Mouse (Mus musculus) forebrain, embryonic 10.5 days (tissue): ENCODE data around the gene Cacnb3. TPM values are rescaled to one million over a fixed set of nuclear protein-coding genes. Genes with fewer than 3 reads are reported as not detected.
"Not testable (repeated sequence)": the region's sequence is repeated elsewhere in the genome, so short reads cannot be mapped to it uniquely, and the experiment has no call there.

Source experiments
- DNase-seq: peaks from one replicate; pipeline ENCODE4 v3.0.0-alpha.2; 2017; ENCODE audit warnings: low spot score; ENCODE audit errors: extremely low spot score
- H3K27ac ChIP-seq: fragments of 300-500 bp; sonication (generic); 2 replicates; pipeline ENCODE4 v1.5.1; 2016; ENCODE audit warnings: mild to moderate bottlenecking
- H3K27me3 ChIP-seq: fragments of 300-500 bp; sonication (generic); 2 replicates; pipeline ENCODE4 v1.6.1; 2016; ENCODE audit warnings: mild to moderate bottlenecking; ENCODE audit not compliant: poor library complexity, severe bottlenecking
- H3K36me3 ChIP-seq: fragments of 300-500 bp; sonication (generic); replicated peaks from 2 replicates; pipeline ENCODE4 v1.6.1; 2016; ENCODE audit warnings: mild to moderate bottlenecking, moderate library complexity
- H3K4me1 ChIP-seq: fragments of 300-500 bp; sonication (generic); 2 replicates; pipeline ENCODE4 v1.6.1; 2016
- H3K4me3 ChIP-seq: fragments of 300-500 bp; sonication (generic); 2 replicates; pipeline ENCODE4 v1.5.1; 2016; ENCODE audit warnings: mild to moderate bottlenecking, moderate library complexity
- H3K9me3 ChIP-seq: fragments of 300-500 bp; sonication (generic); 2 replicates; pipeline ENCODE4 v1.6.1; 2016; ENCODE audit warnings: mild to moderate bottlenecking, moderate library complexity
- WGBS: fragments of 180-500 bp; shearing (Covaris S2); methylation state at CpG from one replicate; pipeline ENCODE4 v1.1.7; 2016; 5-methylcytosine and 5-hydroxymethylcytosine counted together
- polyA plus RNA-seq: library from polyadenylated mRNA; unstranded; fragments of >200 nt; fragmentation: Nextera tagmentation; extraction: Ambion mirVana; gene quantifications from 2 replicates; pipeline ENCODE4 v1.2.1, GENCODE M21; 2016

Gene Cacnb3
- polyA plus RNA-seq, result 19.9 and 21.7 TPM in 2 replicates

DNA sequence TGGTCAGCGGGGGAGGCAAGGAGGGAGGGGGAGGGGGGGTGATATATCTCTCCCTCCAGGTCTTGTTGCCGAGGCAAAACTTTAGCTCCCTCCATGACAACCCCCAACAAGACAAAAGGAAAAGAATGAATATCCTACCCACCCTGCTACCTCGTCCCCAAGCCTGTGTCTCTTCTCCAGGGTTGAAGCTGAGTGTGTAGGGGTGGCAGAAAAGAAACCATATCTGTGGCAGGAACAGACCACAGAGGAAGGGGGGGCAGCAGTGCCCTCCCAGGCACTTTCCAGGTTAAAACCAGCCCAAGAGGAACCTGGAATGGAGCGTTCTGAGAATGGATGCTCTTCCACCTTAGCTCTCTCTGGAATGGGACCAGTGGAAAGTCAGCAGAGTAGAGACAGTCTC is at the start of gene Cacnb3:
TSS of gene Cacnb3 (plus strand) at position 301 of the 400 bp plus-strand sequence.
- Histone ChIP-seq H3K36me3 (no peaks in the 10 kb centered on the region), H3K27me3 (peaks cover 92% of the 10 kb centered on the region), H3K9me3 (no peaks in the 10 kb centered on the region), H3K4me3 (peak within 1 kb of the TSS; percentile 87), H3K27ac (peak within 1 kb of the TSS; percentile 80), H3K4me1 (peaks cover 84% of the 10 kb centered on the region)
- 35% methylated on average over 4 of the region's 4 CpGs for WGBS
- DNase-seq, result no peak

DNA sequence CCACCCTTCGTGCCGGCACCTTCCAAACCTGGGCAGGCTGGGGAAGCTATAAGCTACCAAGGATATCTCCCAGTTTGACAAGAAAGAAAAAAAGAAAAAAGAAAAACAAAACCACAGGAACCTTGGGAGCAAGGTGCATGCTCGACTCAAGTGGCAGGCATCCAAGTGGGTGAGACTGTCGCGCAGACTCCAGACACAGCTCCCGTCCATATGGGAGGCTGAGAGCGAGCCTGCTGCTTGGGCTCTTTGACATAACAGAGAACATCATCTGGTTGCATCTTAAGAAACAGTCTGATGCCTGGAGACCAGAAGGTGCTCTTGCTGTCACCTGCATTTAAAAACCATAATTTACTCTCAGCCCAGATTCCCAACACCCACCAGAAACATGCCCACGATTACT is 48.2 kb upstream of the Cacnb3 start:
- Histone ChIP-seq H3K4me3 (no peak overlapping the region), H3K27me3 (no peaks in the 10 kb centered on the region; the same call in 1 of the 2 replicates), H3K27ac (no peak overlapping the region), H3K36me3 (no peaks in the 10 kb centered on the region), H3K4me1 (peaks cover 17% of the 10 kb centered on the region), H3K9me3 (no peaks in the 10 kb centered on the region)
- WGBS, result 88% methylated on average over 8 of the region's 8 CpGs
- no peak for DNase-seq

DNA sequence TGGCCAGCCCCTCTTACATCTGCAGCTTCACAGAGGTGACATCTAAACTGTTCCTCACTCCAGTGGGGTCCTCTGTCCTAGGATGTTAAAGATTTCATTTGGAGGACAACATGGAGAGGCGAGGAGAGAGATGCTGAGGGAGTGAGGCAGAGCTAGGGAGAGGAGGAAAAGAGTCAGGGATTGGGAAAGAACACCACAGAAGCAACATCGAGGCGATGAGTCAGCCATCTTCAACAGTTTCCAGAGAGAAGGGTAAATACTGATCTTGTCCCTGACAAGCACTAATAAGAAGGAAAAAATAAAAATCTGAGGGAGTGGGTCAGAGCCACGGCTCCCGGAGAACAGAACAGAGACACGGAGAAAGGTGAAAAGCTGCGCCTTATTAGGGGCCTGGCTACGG is 47.6 kb upstream of the Cacnb3 start:
- 83% methylated on average over 8 of the region's 8 CpGs for WGBS
- Histone ChIP-seq H3K4me1 (peaks cover 17% of the 10 kb centered on the region), H3K27ac (no peak overlapping the region), H3K27me3 (no peaks in the 10 kb centered on the region; the same call in 1 of the 2 replicates), H3K4me3 (no peak overlapping the region), H3K9me3 (no peaks in the 10 kb centered on the region), H3K36me3 (no peaks in the 10 kb centered on the region)
- no peak for DNase-seq

DNA sequence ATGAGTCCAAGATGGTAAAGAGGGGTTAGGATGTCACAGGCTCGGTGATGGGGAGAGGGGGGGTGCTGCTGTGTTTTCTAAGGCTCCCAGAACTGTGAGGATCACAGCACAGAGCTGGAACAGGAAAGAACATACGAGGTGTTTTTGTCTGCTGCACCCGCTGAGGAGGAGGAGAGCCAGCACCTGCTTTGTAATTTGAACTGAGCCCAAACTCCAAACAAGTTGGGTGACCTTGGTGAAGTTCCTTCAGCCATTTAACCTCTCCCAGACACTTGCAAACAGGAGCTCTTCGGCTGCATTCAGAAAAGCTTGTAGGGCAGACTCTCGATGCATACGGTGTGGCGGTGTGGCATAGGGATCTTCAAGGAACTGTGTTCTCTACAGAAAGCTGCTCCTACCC is 45.2 kb upstream of the Cacnb3 start:
- no peak overlapping the region for H3K4me3 ChIP-seq
- H3K27me3 ChIP-seq, result no peaks in the 10 kb centered on the region
- H3K9me3 ChIP-seq, result no peaks in the 10 kb centered on the region
- H3K36me3 ChIP-seq, result peaks cover 18% of the 10 kb centered on the region
- 44% methylated on average over 7 of the region's 7 CpGs for WGBS
- no peak for DNase-seq
- H3K4me1 ChIP-seq, result peaks cover 17% of the 10 kb centered on the region
- H3K27ac ChIP-seq, result no peak overlapping the region

DNA sequence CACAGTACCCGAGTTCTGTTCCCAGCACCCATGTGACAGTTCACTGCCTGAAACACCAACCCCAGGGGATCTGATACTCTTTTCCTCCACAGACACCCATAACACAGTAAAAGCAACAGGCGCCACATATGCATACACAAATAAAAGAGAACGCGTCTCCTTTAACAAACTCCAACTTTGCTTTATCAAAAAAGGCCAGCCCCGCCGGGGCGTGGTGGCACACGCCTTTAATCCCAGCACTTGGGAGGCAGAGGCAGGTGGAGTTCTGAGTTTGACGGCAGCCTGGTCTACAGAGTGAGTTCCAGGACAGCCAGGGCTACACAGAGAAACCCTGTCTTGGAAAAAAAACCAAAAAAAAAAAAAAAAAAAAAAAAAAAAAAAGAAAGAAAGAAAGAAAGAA is 44.5 kb upstream of the Cacnb3 start:
- 85% methylated on average over 9 of the region's 9 CpGs for WGBS
- DNase-seq, H3K4me3 ChIP-seq, H3K27me3 ChIP-seq, H3K9me3 ChIP-seq, H3K27ac ChIP-seq: not testable (repeated sequence)
- peaks cover 25% of the 10 kb centered on the region for H3K36me3 ChIP-seq
- peaks cover 17% of the 10 kb centered on the region for H3K4me1 ChIP-seq

DNA sequence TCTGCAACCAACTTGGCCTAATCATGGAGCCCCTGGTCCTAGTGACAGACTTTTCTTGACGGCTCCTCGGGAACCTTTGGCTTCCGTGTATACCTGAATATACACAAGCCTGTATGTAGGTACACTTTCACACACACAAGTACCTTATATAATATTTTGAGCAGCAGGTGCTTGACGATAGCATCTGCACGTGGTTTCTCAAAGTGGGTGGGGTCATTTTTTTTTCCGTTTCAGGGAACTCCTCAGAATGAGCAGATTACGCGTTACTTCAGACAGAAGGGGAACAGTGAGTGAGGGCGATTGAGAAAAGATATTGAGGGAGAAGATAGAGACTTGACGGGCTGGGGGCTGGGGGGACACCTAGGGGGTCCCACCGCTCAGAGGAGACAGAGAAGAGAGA is 42.9 kb upstream of the Cacnb3 start:
- Histone ChIP-seq H3K4me3 (no peak overlapping the region), H3K36me3 (peaks cover 41% of the 10 kb centered on the region), H3K27ac (no peak overlapping the region), H3K4me1 (peaks cover 17% of the 10 kb centered on the region), H3K9me3 (no peaks in the 10 kb centered on the region), H3K27me3 (no peaks in the 10 kb centered on the region)
- no peak for DNase-seq
- 93% methylated on average over 11 of the region's 11 CpGs for WGBS

DNA sequence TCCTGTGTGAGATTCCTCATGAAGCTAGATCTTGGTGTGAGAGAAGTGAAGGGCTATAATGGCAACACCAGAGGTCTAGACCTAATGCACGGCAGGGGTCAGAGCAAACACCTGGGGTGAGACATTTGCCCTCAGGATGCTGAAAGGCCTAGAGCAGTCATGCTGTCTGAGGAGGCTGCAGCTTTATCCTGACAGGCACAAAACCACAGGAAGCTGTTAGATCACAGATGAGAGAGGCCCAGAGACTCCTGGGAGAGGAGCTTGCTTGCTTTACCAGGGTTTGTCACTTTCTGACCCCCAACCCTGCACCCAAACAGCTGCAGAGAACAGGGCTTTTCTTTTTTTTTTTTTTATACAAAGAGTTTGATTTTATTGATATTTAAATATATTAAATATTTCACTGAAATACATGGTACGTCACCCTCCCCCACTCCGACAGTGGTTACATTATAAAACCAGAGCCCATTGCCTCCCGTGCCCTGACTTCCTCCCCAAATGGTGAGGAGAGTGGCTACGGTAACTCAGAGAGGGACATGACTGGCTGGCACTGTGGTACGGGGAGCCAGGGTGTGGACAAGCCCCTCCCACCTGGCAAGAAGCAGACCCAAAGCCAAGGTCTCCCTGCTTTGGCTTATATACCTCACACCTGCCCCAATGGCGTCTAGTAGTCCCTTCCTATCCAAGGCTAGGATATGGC is 40.9 kb upstream of the Cacnb3 start:
- Histone ChIP-seq H3K27me3 (no peaks in the 10 kb centered on the region), H3K27ac (no peak overlapping the region), H3K4me1 (peaks cover 11% of the 10 kb centered on the region), H3K4me3 (no peak overlapping the region), H3K9me3 (no peaks in the 10 kb centered on the region), H3K36me3 (peaks cover 62% of the 10 kb centered on the region)
- WGBS, result 79% methylated on average over 7 of the region's 7 CpGs
- no peak for DNase-seq

DNA sequence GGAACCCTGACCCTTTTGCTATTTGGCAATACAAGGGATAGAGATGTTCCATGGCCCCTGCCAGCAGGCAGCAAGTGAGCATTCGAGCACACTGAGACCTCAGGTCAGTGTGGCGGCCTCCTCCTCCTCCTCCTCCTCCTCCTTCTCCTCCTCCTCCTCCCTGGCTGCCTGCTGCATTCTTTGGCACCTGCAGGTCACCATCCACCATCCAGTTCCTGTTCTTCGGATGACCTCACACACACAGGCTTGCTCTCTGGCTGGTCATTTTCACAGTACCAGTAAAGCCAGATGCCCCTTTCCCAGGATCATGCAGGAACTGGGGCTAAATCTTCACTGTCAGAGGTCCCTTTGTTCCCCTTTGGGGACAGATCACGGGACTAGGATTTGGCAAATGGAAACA is 39.2 kb upstream of the Cacnb3 start:
- Histone ChIP-seq H3K4me3 (no peak overlapping the region), H3K27ac (no peak overlapping the region), H3K9me3 (no peaks in the 10 kb centered on the region), H3K27me3 (no peaks in the 10 kb centered on the region), H3K4me1 (no peaks in the 10 kb centered on the region), H3K36me3 (peaks cover 78% of the 10 kb centered on the region)
- DNase-seq, result no peak
- WGBS, result 61% methylated on average over 4 of the region's 4 CpGs

DNA sequence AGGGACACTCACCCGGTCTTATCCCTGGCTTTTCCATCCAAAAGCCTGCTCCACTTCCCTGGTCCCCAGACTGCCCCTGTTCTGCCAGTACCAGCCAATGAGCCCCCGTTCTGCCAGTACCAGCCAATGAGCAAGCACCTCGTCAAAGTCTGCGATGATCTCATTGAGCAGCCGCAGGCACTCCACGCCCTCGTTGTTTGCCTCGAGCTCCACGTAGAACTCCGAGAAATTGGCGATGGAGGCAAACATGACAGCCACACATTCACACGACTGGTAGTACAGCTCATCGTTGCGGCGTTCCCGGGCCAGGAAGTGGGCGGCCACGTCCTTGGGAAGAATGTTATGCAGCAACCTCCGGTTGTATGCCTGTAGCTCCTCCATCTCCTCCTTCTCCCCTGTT is 36.4 kb upstream of the Cacnb3 start:
- peaks cover 99% of the 10 kb centered on the region for H3K36me3 ChIP-seq

DNA sequence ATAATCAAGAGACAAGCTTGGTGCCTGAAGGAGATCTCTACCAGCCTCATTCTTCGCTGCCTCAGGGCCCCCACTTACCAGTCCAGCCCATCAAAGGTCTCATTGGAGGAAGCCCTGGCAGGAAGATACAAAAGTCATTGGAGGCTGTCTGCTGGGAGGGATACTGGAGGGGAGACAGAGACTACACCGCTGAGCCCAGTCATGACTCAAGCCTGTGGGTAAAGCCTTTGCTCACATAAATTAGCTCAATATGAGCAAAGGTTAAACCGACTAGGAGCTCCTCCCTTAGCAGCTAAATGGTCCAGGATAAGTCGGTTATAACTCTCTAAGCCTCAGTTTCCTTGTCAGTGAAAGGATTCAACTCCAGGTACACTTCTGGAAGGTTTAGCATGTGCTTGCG is 35.6 kb upstream of the Cacnb3 start:
- 92% methylated on average over 5 of the region's 5 CpGs for WGBS
- Histone ChIP-seq H3K27ac (no peak overlapping the region), H3K36me3 (peaks cover 100% of the 10 kb centered on the region), H3K4me3 (no peak overlapping the region), H3K9me3 (no peaks in the 10 kb centered on the region), H3K4me1 (no peaks in the 10 kb centered on the region), H3K27me3 (no peaks in the 10 kb centered on the region)
- no peak for DNase-seq

More for the DNA sequence above, 36.4 kb upstream of the Cacnb3 start:
- Histone ChIP-seq H3K27ac (no peak overlapping the region), H3K27me3 (no peaks in the 10 kb centered on the region), H3K4me3 (no peak overlapping the region), H3K4me1 (no peaks in the 10 kb centered on the region), H3K9me3 (no peaks in the 10 kb centered on the region)
- WGBS, result 85% methylated on average over 19 of the region's 19 CpGs
- DNase-seq, result no peak

DNA sequence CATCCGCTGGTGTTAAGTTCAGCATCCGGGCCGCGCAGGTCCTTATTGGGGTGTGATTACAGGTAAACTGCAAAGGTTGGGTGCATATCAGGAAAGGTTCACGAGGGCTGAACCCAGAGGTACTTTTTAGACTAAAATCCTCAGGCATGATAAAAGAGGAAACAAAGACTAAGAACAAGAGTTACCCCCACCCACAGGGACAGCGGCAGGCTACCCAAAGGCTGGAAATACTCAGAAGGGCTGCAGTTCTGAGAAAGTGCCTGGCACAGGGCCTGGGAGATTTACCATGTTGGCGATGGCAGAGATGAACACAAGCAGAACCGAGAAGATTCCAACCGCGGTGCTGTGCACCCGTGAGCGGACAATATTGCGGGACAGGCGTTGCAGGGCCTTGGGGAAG is 34.0 kb upstream of the Cacnb3 start:
- Histone ChIP-seq H3K27ac (no peak overlapping the region), H3K36me3 (peaks cover 100% of the 10 kb centered on the region), H3K9me3 (no peaks in the 10 kb centered on the region), H3K27me3 (no peaks in the 10 kb centered on the region), H3K4me3 (no peak overlapping the region), H3K4me1 (0 out of 2 replicates have a peak, but pooled peaks cover 2% of the 10 kb centered on the region)
- DNase-seq, result no peak
- WGBS, result 94% methylated on average over 14 of the region's 14 CpGs

DNA sequence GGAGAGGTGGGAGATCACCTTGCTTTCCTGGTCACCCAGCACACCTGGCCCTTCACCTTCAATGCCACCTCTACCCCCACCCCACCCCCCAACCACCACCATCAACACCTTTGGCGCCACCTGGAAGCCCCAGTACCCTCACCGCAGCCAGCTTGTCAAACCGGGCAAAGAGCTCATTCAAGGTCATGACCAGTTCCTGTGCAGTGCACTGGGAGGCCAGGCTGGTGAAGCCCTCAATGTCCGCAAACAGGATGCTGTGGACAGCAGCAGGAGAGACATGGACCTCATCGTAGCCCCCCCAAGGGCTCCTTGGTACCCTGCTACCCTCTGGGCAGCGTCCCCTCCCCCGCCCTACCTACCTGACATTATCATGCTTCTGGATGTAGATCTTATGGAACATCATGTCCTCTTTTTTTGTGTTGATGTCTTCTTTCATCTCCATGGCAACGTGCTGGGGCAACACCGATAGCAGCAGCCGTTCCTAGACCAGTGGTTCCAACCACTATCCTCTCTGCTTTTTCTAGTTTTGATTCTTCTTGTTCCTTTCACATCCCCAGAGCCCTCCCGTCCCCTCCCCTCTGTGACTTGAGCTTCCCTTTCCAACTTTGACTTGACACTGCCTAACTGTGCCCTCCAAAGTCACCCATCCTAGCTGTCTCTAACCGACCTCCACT is 30.5 kb upstream of the Cacnb3 start:
- Histone ChIP-seq H3K27me3 (no peaks in the 10 kb centered on the region), H3K9me3 (no peaks in the 10 kb centered on the region), H3K27ac (no peak overlapping the region), H3K4me1 (peaks cover 25% of the 10 kb centered on the region), H3K4me3 (no peak overlapping the region), H3K36me3 (peaks cover 100% of the 10 kb centered on the region)
- no peak for DNase-seq
- WGBS, result 90% methylated on average over 12 of the region's 12 CpGs

DNA sequence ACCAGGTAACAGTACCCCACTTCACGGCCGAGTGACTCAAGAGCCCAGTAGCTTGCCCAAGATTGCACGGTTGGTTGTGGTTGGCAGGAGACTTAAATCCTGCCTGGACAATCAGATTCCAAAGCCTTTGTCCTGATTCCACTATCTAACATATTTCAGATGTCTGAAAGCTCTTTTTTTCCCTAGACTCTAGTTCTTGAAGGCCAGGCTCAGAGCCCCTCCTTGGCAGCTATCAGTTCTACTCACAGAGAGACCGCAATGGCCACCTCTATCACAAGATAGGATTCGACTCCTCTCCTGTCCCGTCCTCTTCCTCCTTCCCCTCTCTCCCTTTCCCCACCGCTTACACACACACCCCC is 28.8 kb upstream of the Cacnb3 start:
- no peak for DNase-seq
- no peak overlapping the region for H3K4me3 ChIP-seq
- H3K27ac ChIP-seq, result no peak overlapping the region
- WGBS, result 84% methylated on average over 7 of the region's 7 CpGs
- no peaks in the 10 kb centered on the region for H3K27me3 ChIP-seq
- H3K4me1 ChIP-seq, result peaks cover 29% of the 10 kb centered on the region
- peaks cover 99% of the 10 kb centered on the region for H3K36me3 ChIP-seq
- H3K9me3 ChIP-seq, result no peaks in the 10 kb centered on the region
